Mouse (Mus musculus): Measurements from ENCODE around the gene Ppp2r1a. TPM values are rescaled to one million over a fixed set of nuclear protein-coding genes. Genes with fewer than 3 reads are reported as not detected.

Ppp2r1a gene
- polyA plus RNA-seq (2017; shearing (Covaris generic)), result 355 TPM

GRCm38 (mm10) chr17:20944985-20945891 is at the start of gene Ppp2r1a:
Ppp2r1a (plus strand) TSS chr17:20945311.

GRCm38 (mm10) chr17:20904991-20905390 is 40.1 kb upstream of the Ppp2r1a start, which contains the start of gene Vmn1r231:
Vmn1r231 (minus strand) TSS chr17:20905091.

GRCm38 (mm10) chr17:20919614-20920013 is 25.5 kb upstream of the Ppp2r1a start, which contains the start of gene Vmn1r232:
Vmn1r232 (minus strand) TSS chr17:20919714.

GRCm38 (mm10) chr17:20996364-20996763 is 51.3 kb downstream of the Ppp2r1a start, which contains the start of gene Vmn1r233:
Vmn1r233 (minus strand) TSS chr17:20996464.

GRCm38 (mm10) chr17:21008382-21009331 is 63.5 kb downstream of the Ppp2r1a start, which contains the start of gene Zfp160:
Zfp160 (plus strand) TSS chr17:21008903.

Other genes with a start within 250 kb of the Ppp2r1a start
- not detected for gene Vmn1r227, start 215.5 kb upstream of the Ppp2r1a start, polyA plus RNA-seq (2017; shearing (Covaris generic))
- gene Vmn1r228, start 159.2 kb upstream of the Ppp2r1a start, polyA plus RNA-seq (2017; shearing (Covaris generic)), result not detected
- not detected for gene Vmn1r229, start 133.8 kb upstream of the Ppp2r1a start, polyA plus RNA-seq (2017; shearing (Covaris generic))
- not detected for gene Vmn1r230, start 104.9 kb upstream of the Ppp2r1a start, polyA plus RNA-seq (2017; shearing (Covaris generic))
- gene Vmn1r231, start 40.2 kb upstream of the Ppp2r1a start, polyA plus RNA-seq (2017; shearing (Covaris generic)), result not detected
- not detected for gene Vmn1r232, start 25.6 kb upstream of the Ppp2r1a start, polyA plus RNA-seq (2017; shearing (Covaris generic))
- gene Vmn1r233, start 51.2 kb downstream of the Ppp2r1a start, polyA plus RNA-seq (2017; shearing (Covaris generic)), result 0.07 TPM
- gene Zfp160, start 63.6 kb downstream of the Ppp2r1a start, polyA plus RNA-seq (2017; shearing (Covaris generic)), result 23.7 TPM

Data from inflammation-experienced regulatory T-cells, adult 16 weeks (primary cell).